Mouse (Mus musculus) intestine, postnatal 0 days (tissue): ENCODE results near the gene Cep68. TPM values are rescaled to one million over a fixed set of nuclear protein-coding genes. Genes with fewer than 3 reads are reported as not detected.

Experiments used
- ATAC-seq: fragments of 200-750 bp; cut with Nextera tagmentation; 2 replicates; pipeline ENCODE4 v1.8.0; 2017; ENCODE audit warnings: mild to moderate bottlenecking, moderate TSS enrichment, moderate library complexity
- H3K27ac ChIP-seq: fragments of 300-500 bp; sonication (generic); 2 replicates; pipeline ENCODE4 v1.5.1; 2014; ENCODE audit warnings: mild to moderate bottlenecking, low read depth, low read length, moderate library complexity
- H3K27me3 ChIP-seq: fragments of 300-500 bp; sonication (generic); replicated peaks from 2 replicates; pipeline ENCODE4 v1.6.1; 2014; ENCODE audit warnings: low read length, mixed read lengths; ENCODE audit not compliant: control insufficient read depth, insufficient read depth
- H3K36me3 ChIP-seq: fragments of 300-500 bp; sonication (generic); 2 replicates; pipeline ENCODE4 v1.6.1; 2014; ENCODE audit warnings: mild to moderate bottlenecking, moderate library complexity; ENCODE audit not compliant: control insufficient read depth, insufficient read depth
- H3K4me1 ChIP-seq: fragments of 300-500 bp; sonication (generic); replicated peaks from 2 replicates; pipeline ENCODE4 v1.6.1; 2014; ENCODE audit warnings: antibody characterized with exemption, low read length, mixed read lengths; ENCODE audit not compliant: control insufficient read depth, insufficient read depth
- H3K4me2 ChIP-seq: fragments of 300-500 bp; sonication (generic); replicated peaks from 2 replicates; pipeline ENCODE4 v1.6.1; 2014; ENCODE audit warnings: low read depth, mild to moderate bottlenecking, moderate library complexity
- H3K4me3 ChIP-seq: fragments of 300-500 bp; sonication (generic); 2 replicates; pipeline ENCODE4 v1.5.1; 2014; ENCODE audit warnings: low read depth, low read length
- H3K9ac ChIP-seq: fragments of 300-500 bp; sonication (generic); 2 replicates; pipeline ENCODE4 v1.6.1; 2014; ENCODE audit warnings: mild to moderate bottlenecking, low read depth, low read length
- H3K9me3 ChIP-seq: fragments of 300-500 bp; sonication (generic); 2 replicates; pipeline ENCODE4 v1.6.1; 2016; ENCODE audit warnings: mixed run types; ENCODE audit not compliant: control insufficient read depth
- CTCF ChIP-seq: sonication (generic); IDR thresholded peaks from 2 replicates; pipeline ENCODE4 v1.5.1; 2016; ENCODE audit warnings: low read depth, mild to moderate bottlenecking, control low read depth, antibody characterized with exemption, moderate library complexity
- WGBS: fragments of 180-500 bp; shearing (Covaris S2); extraction: QIAGEN DNeasy Blood & Tissue Kit; methylation state at CpG from one replicate; pipeline ENCODE4 v1.1.7; 2014; 5-methylcytosine and 5-hydroxymethylcytosine counted together
- polyA plus RNA-seq: library from polyadenylated mRNA; unstranded; fragments of >200 nt; fragmentation: Nextera tagmentation; extraction: Ambion mirVana; gene quantifications from 2 replicates; pipeline ENCODE4 v1.2.1, GENCODE M21; 2015

Cep68 gene
- polyA plus RNA-seq, 1 experiment from 2014 or later = 6.3 TPM

DNA sequence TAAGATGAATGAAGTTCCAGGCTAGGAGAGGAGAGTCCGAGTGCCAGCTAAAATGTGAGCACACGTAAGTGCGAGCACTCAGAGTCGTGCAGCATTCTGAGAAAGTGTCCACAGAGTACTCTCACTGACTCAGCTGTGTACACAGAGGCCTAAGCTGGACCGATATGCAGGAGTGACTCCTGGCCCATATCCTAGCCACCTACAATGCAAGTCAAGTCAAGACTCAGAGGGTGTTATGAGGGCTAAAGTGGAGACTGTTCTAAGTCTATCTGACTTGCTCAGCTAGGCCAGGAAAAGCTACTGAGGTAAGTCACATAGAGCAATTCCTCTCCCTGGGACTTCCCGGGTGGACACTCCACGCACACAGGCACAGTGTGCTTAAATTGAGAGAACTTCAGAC is 12.2 kb downstream of the Cep68 start:
- H3K27ac ChIP-seq = no peak overlapping the region; the same call in 1 of the 2 replicates
- no peak for ATAC-seq

GRCm38 (mm10) chr11:20234233-20234632 is 15.0 kb downstream of the Cep68 start:
- no peak overlapping the region for H3K27ac ChIP-seq
- TF ChIP-seq CTCF = peak; percentile 41
- ATAC-seq = no peak
- H3K9ac ChIP-seq = no peak overlapping the region
- no peak overlapping the region for H3K4me2 ChIP-seq
- H3K9me3 ChIP-seq = no peaks in the 10 kb centered on the region
- peaks cover 74% of the 10 kb centered on the region for H3K36me3 ChIP-seq
- H3K4me3 ChIP-seq = no peak overlapping the region
- no peaks in the 10 kb centered on the region for H3K4me1 ChIP-seq
- H3K27me3 ChIP-seq = no peaks in the 10 kb centered on the region
- WGBS = 61% methylated on average over 3 of the region's 3 CpGs

More for the DNA sequence above, 12.2 kb downstream of the Cep68 start:
- no peak overlapping the region for H3K4me2 ChIP-seq
- peaks cover 77% of the 10 kb centered on the region for H3K36me3 ChIP-seq
- H3K9ac ChIP-seq = no peak overlapping the region
- no peaks in the 10 kb centered on the region for H3K4me1 ChIP-seq
- WGBS = 88% methylated on average over 7 of the region's 7 CpGs
- no peaks in the 10 kb centered on the region for H3K27me3 ChIP-seq
- TF ChIP-seq CTCF = no peak
- H3K4me3 ChIP-seq = no peak overlapping the region
- H3K9me3 ChIP-seq = no peaks in the 10 kb centered on the region

- H3K27me3 ChIP-seq = no peaks in the 10 kb centered on the region
- no peak for TF ChIP-seq CTCF
- H3K4me3 ChIP-seq = no peak overlapping the region
- peaks cover 69% of the 10 kb centered on the region for H3K36me3 ChIP-seq
- 63% methylated on average over 4 of the region's 5 CpGs for WGBS
- no peak overlapping the region for H3K9ac ChIP-seq
- no peak for ATAC-seq
- no peak overlapping the region for H3K27ac ChIP-seq
- H3K4me1 ChIP-seq = no peaks in the 10 kb centered on the region
- no peaks in the 10 kb centered on the region for H3K9me3 ChIP-seq
- no peak overlapping the region for H3K4me2 ChIP-seq
These were observed 17.0 kb downstream of the Cep68 start for GRCm38 (mm10) chr11:20232016-20232755.

- TF ChIP-seq CTCF = peak; percentile 48; the same call in 1 of the 2 replicates
- Histone ChIP-seq H3K36me3 (peaks cover 61% of the 10 kb centered on the region), H3K27ac (peak overlapping the region; percentile 54; the same call in 1 of the 2 replicates), H3K9me3 (no peaks in the 10 kb centered on the region), H3K27me3 (no peaks in the 10 kb centered on the region), H3K4me1 (no peaks in the 10 kb centered on the region), H3K4me3 (no peak overlapping the region), H3K9ac (no peak overlapping the region), H3K4me2 (no peak overlapping the region)
- ATAC-seq = 0 out of 2 replicates have a peak, but pooled peaks have one; percentile 31
- WGBS = 61% methylated on average over 8 of the region's 8 CpGs
These were observed 17.9 kb downstream of the Cep68 start for GRCm38 (mm10) chr11:20231128-20231878.

- no peaks in the 10 kb centered on the region for H3K4me1 ChIP-seq
- no peaks in the 10 kb centered on the region for H3K9me3 ChIP-seq
- no peak overlapping the region for H3K4me2 ChIP-seq
- no peak overlapping the region for H3K4me3 ChIP-seq
- H3K27me3 ChIP-seq = no peaks in the 10 kb centered on the region
- 55% methylated on average over 1 of the region's 1 CpGs for whole genome bisulfite sequencing
- H3K9ac ChIP-seq = no peak overlapping the region
- no peak for TF ChIP-seq CTCF
- H3K27ac ChIP-seq = no peak overlapping the region
- H3K36me3 ChIP-seq = peaks cover 65% of the 10 kb centered on the region
- no peak for ATAC-seq
These were observed 18.9 kb downstream of the Cep68 start for GRCm38 (mm10) chr11:20230286-20230685.

DNA sequence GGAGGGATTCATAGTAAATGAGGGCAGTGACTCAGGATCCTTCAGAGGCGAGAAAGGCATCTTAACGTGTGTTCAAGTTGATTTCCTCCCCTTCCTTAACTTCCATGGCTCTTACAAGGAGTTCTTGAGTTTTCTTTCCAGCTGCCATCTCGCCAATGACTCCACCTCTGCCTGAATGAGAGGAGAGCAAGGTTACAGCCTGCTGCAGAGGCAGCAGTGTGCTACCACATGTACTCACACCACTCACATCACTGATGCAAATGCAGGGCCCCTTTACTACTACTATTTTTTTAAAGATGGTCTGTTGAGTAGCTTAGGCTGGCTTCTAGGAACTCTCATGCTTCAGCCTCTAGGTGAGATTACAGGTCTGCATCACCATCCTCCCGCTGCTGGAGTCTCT is 19.9 kb downstream of the Cep68 start:
- Histone ChIP-seq H3K4me1 (no peaks in the 10 kb centered on the region), H3K4me2 (no peak overlapping the region), H3K4me3 (no peak overlapping the region), H3K27ac (no peak overlapping the region), H3K36me3 (peaks cover 66% of the 10 kb centered on the region), H3K27me3 (no peaks in the 10 kb centered on the region), H3K9me3 (no peaks in the 10 kb centered on the region), H3K9ac (no peak overlapping the region)
- TF ChIP-seq CTCF = no peak
- 75% methylated on average over 4 of the region's 4 CpGs for WGBS
- no peak for ATAC-seq
